Mouse (Mus musculus): ENCODE measurements around the gene Syt5. TPM values are rescaled to one million over a fixed set of nuclear protein-coding genes. Genes with fewer than 3 reads are reported as not detected.

Gene Syt5
- total RNA-seq, 1 experiment, result 3.0 TPM

DNA sequence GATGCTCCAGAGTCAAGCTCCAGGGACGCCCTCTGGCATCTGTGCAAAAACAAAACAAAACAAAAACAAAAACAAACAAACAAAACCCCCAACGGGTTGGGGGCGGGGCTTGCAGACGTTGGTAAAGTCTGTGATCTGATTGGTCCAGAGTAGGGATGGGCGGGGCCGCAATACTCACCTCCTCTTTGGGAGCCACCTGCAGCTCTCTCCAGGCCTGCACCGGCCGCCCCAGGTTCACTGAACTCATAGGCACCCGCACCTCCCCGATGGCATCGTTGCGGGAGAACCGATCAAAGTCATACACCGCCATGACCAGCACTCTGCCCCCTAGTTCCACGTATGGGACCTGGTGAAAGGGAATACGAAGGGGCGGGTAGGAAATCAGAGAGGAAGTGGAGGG is 5.3 kb downstream of the Syt5 start:
- no peak for TF ChIP-seq ZNF384 (IDR thresholded peaks at IDR 0.05; ENCODE audit: low read depth, low read length)
- no peak for TF ChIP-seq MAFK (IDR thresholded peaks at IDR 0.05; ENCODE audit: insufficient read depth, low read depth, low read length)
- no peak for TF ChIP-seq HCFC1 (IDR thresholded peaks at IDR 0.05; ENCODE audit: borderline replicate concordance, insufficient read depth, low read length)
- no peak for TF ChIP-seq CHD2 (IDR thresholded peaks at IDR 0.05; ENCODE audit: low read depth, low read length)
- TF ChIP-seq ZC3H11A (IDR thresholded peaks at IDR 0.05; ENCODE audit: borderline replicate concordance, low read depth, low read length), result no peak
- Histone ChIP-seq H3K27ac (ENCODE audit: insufficient read depth, low read depth, low read length, poor library complexity, severe bottlenecking) (no peak overlapping the region), H3K9me3 (ENCODE audit: control insufficient read depth, insufficient read depth, low read depth, low read length) (no peaks in the 10 kb centered on the region), H3K4me1 (ENCODE audit: control insufficient read depth in 2 of 2, insufficient read depth in 2 of 2, low read length in 2 of 2, poor library complexity in 1 of 2) (peaks cover 1 to 5% of the 10 kb centered on the region in 2 experiments; a peak in 3 of 4 replicates), H3K4me3 (ENCODE audit: insufficient read depth in 1 of 2, low read depth in 1 of 2, low read length in 2 of 2, poor library complexity in 1 of 2, severe bottlenecking in 1 of 2) (peak overlapping the region; percentile 57 to 63), H3K9ac (ENCODE audit: insufficient read depth, low read depth, low read length, poor library complexity, severe bottlenecking) (peak overlapping the region; percentile 51; the same call in 1 of the 2 replicates), H3K36me3 (ENCODE audit: control insufficient read depth, insufficient read depth, low read length, poor library complexity, severe bottlenecking) (no peaks in the 10 kb centered on the region)
- DNase-seq (ENCODE audit: low read depth, low spot score), result no peak
- in situ Hi-C loops (cut with MboI; ENCODE audit: low sequenced_read_pairs in 2 of 2, unreplicated experiment in 2 of 2), result loop anchor here in 1 of 2 experiments (10.0 kb wide), 1 partner anchor 373 kb away; the partner anchor contains the start of gene Zfp628

- H3K4me1 ChIP-seq (ENCODE audit: control insufficient read depth in 2 of 2, insufficient read depth in 2 of 2, low read length in 2 of 2, poor library complexity in 1 of 2), result peaks cover 1 to 2% of the 10 kb centered on the region in 2 experiments; a peak in 3 of 4 replicates
- in situ Hi-C loops (cut with MboI; ENCODE audit: low sequenced_read_pairs in 2 of 2, unreplicated experiment in 2 of 2), result loop anchor here in 1 of 2 experiments (10.0 kb wide), 1 partner anchor 373 kb away; the partner anchor contains the start of gene Zfp628
- no peak overlapping the region for H3K27ac ChIP-seq (ENCODE audit: insufficient read depth, low read depth, low read length, poor library complexity, severe bottlenecking)
- no peak overlapping the region for H3K4me3 ChIP-seq (ENCODE audit: insufficient read depth in 1 of 2, low read depth in 1 of 2, low read length in 2 of 2, poor library complexity in 1 of 2, severe bottlenecking in 1 of 2)
- DNase-seq (ENCODE audit: low read depth, low spot score), result no peak
- H3K9me3 ChIP-seq (ENCODE audit: control insufficient read depth, insufficient read depth, low read depth, low read length), result no peaks in the 10 kb centered on the region
- no peaks in the 10 kb centered on the region for H3K36me3 ChIP-seq (ENCODE audit: control insufficient read depth, insufficient read depth, low read length, poor library complexity, severe bottlenecking)
- H3K9ac ChIP-seq (ENCODE audit: insufficient read depth, low read depth, low read length, poor library complexity, severe bottlenecking), result no peak overlapping the region
- TF ChIP-seq ZNF384 (IDR thresholded peaks at IDR 0.05; ENCODE audit: low read depth, low read length) (no peak), MAFK (IDR thresholded peaks at IDR 0.05; ENCODE audit: insufficient read depth, low read depth, low read length) (no peak), CHD2 (IDR thresholded peaks at IDR 0.05; ENCODE audit: low read depth, low read length) (no peak), ZC3H11A (IDR thresholded peaks at IDR 0.05; ENCODE audit: borderline replicate concordance, low read depth, low read length) (no peak), HCFC1 (IDR thresholded peaks at IDR 0.05; ENCODE audit: borderline replicate concordance, insufficient read depth, low read length) (no peak)
Observed at GRCm38 (mm10) chr7:4541344-4541743, 6.0 kb downstream of the Syt5 start.

- peaks cover 1 to 2% of the 10 kb centered on the region in 2 experiments; a peak in 3 of 4 replicates for H3K4me1 ChIP-seq (ENCODE audit: control insufficient read depth in 2 of 2, insufficient read depth in 2 of 2, low read length in 2 of 2, poor library complexity in 1 of 2)
- DNase-seq (ENCODE audit: low read depth, low spot score), result no peak
- H3K9ac ChIP-seq (ENCODE audit: insufficient read depth, low read depth, low read length, poor library complexity, severe bottlenecking), result no peak overlapping the region
- no peak overlapping the region for H3K27ac ChIP-seq (ENCODE audit: insufficient read depth, low read depth, low read length, poor library complexity, severe bottlenecking)
- H3K36me3 ChIP-seq (ENCODE audit: control insufficient read depth, insufficient read depth, low read length, poor library complexity, severe bottlenecking), result no peaks in the 10 kb centered on the region
- in situ Hi-C loops (cut with MboI; ENCODE audit: low sequenced_read_pairs in 2 of 2, unreplicated experiment in 2 of 2), result no loop called here
- no peaks in the 10 kb centered on the region for H3K9me3 ChIP-seq (ENCODE audit: control insufficient read depth, insufficient read depth, low read depth, low read length)
- TF ChIP-seq ZNF384 (IDR thresholded peaks at IDR 0.05; ENCODE audit: low read depth, low read length) (no peak), CHD2 (IDR thresholded peaks at IDR 0.05; ENCODE audit: low read depth, low read length) (no peak), MAFK (IDR thresholded peaks at IDR 0.05; ENCODE audit: insufficient read depth, low read depth, low read length) (no peak), HCFC1 (IDR thresholded peaks at IDR 0.05; ENCODE audit: borderline replicate concordance, insufficient read depth, low read length) (no peak), ZC3H11A (IDR thresholded peaks at IDR 0.05; ENCODE audit: borderline replicate concordance, low read depth, low read length) (no peak)
- no peak overlapping the region for H3K4me3 ChIP-seq (ENCODE audit: insufficient read depth in 1 of 2, low read depth in 1 of 2, low read length in 2 of 2, poor library complexity in 1 of 2, severe bottlenecking in 1 of 2)
Observed at GRCm38 (mm10) chr7:4539019-4539418, 8.3 kb downstream of the Syt5 start.

GRCm38 (mm10) chr7:4537181-4537580 is 10.2 kb downstream of the Syt5 start:
- Histone ChIP-seq H3K27ac (ENCODE audit: insufficient read depth, low read depth, low read length, poor library complexity, severe bottlenecking) (peak overlapping the region; percentile 35; the same call in 1 of the 2 replicates), H3K9ac (ENCODE audit: insufficient read depth, low read depth, low read length, poor library complexity, severe bottlenecking) (0 out of 2 replicates have a peak overlapping the region, but pooled peaks have one; percentile 22), H3K4me1 (ENCODE audit: control insufficient read depth in 2 of 2, insufficient read depth in 2 of 2, low read length in 2 of 2, poor library complexity in 1 of 2) (peaks cover 2 to 3% of the 10 kb centered on the region in 2 experiments; a peak in 3 of 4 replicates), H3K9me3 (ENCODE audit: control insufficient read depth, insufficient read depth, low read depth, low read length) (no peaks in the 10 kb centered on the region), H3K4me3 (ENCODE audit: insufficient read depth in 1 of 2, low read depth in 1 of 2, low read length in 2 of 2, poor library complexity in 1 of 2, severe bottlenecking in 1 of 2) (peak overlapping the region in 1 of 2 experiments; percentile 63; a peak in 2 of 4 replicates), H3K36me3 (ENCODE audit: control insufficient read depth, insufficient read depth, low read length, poor library complexity, severe bottlenecking) (no peaks in the 10 kb centered on the region)
- DNase-seq (ENCODE audit: low read depth, low spot score), result no peak
- TF ChIP-seq CHD2 (IDR thresholded peaks at IDR 0.05; ENCODE audit: low read depth, low read length) (0 out of 2 replicates have a peak, but pooled peaks have one; percentile 55), MAFK (IDR thresholded peaks at IDR 0.05; ENCODE audit: insufficient read depth, low read depth, low read length) (no peak)
- in situ Hi-C loops (cut with MboI; ENCODE audit: low sequenced_read_pairs in 2 of 2, unreplicated experiment in 2 of 2), result no loop called here
